Mouse (Mus musculus): ENCODE data around the gene Vti1a. TPM values are rescaled to one million over a fixed set of nuclear protein-coding genes. Genes with fewer than 3 reads are reported as not detected.

Gene Vti1a
- polyA plus RNA-seq, 1 experiment from 2014 or later: 29.4 TPM

DNA sequence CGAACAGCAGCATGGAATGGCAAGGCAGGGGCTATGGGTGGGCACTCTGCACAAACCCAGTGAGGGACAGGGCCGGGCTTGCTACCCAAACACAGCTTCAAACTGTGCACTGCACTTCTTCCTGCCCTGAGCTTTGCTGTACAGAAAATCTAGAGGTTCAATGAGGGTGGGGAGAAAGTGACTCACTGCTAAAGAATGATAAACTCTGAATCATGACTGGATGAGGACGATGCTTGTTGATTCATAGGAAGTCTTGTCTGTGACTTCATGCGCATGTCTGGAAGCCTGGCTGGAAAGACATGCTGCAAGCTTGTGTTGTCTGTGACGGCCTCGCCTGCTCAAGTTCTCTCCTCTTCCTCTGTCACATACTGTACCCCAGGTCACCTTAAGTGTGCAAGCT is 226.4 kb downstream of the Vti1a start:
- H3K9ac ChIP-seq: no peak overlapping the region
- H3K27ac ChIP-seq: no peak overlapping the region
- H3K27me3 ChIP-seq (replicated peaks): no peaks in the 10 kb centered on the region

DNA sequence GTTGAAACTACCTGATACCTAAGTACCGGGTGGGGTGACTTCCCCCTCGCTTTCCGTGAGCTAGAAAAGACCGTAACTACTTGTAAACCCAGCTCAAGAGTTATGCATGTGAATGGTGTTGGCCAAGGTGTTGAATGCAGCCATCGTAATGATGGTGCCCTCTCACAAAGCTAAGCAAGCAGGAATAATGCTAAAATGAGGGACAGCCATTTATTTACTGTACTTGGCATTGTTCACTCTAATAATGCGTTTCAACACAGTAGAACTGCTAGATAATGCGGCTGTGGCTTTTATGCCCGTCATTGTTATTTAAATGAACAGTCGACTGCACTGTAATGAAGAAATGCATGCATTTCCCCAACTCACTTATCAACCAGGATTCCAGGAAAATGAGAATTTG is 227.1 kb downstream of the Vti1a start:
- Histone ChIP-seq H3K36me3 (no peaks in the 10 kb centered on the region), H3K4me1 (peaks cover 11% of the 10 kb centered on the region), H3K9ac (no peak overlapping the region), H3K4me2 (replicated peaks) (no peak overlapping the region), H3K4me3 (no peak overlapping the region), H3K27me3 (replicated peaks) (no peaks in the 10 kb centered on the region), H3K27ac (no peak overlapping the region), H3K9me3 (no peaks in the 10 kb centered on the region)
- no peak for ATAC-seq (ENCODE audit: low FRiP score, low read depth)
- WGBS: 54% methylated on average over 9 of the region's 9 CpGs

More for the DNA sequence above, 226.4 kb downstream of the Vti1a start:
- WGBS: 85% methylated on average over 6 of the region's 6 CpGs
- Histone ChIP-seq H3K36me3 (no peaks in the 10 kb centered on the region), H3K4me3 (no peak overlapping the region), H3K9me3 (no peaks in the 10 kb centered on the region), H3K4me2 (replicated peaks) (no peak overlapping the region), H3K4me1 (peaks cover 11% of the 10 kb centered on the region)
- ATAC-seq (ENCODE audit: low FRiP score, low read depth): no peak

DNA sequence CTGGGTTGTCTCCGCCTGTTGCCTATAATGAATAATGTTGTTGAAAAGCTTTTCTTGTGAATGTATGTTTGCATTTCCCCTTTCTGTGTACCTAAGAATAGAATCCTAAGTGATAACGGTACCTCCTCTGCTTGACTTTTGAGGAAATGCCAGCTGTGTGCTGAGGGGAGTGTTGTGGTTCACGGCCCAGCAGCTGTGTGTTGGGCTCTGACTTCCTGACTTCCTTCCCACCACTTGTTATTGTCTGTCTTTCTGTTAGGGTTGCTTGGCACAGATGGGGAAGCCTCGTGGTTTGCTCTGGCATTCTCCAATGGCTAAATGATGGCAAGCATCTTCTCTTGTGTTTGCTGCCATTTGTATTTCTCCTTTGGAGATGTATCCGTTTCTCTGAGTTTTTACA is 228.4 kb downstream of the Vti1a start:
- H3K36me3 ChIP-seq: no peaks in the 10 kb centered on the region
- no peak overlapping the region for H3K4me3 ChIP-seq
- no peak overlapping the region for H3K4me2 ChIP-seq (replicated peaks)
- no peak overlapping the region for H3K27ac ChIP-seq
- no peaks in the 10 kb centered on the region for H3K9me3 ChIP-seq
- ATAC-seq (ENCODE audit: low FRiP score, low read depth): no peak
- H3K27me3 ChIP-seq (replicated peaks): no peaks in the 10 kb centered on the region
- 81% methylated on average over 5 of the region's 5 CpGs for WGBS
- no peak overlapping the region for H3K9ac ChIP-seq
- H3K4me1 ChIP-seq: peaks cover 11% of the 10 kb centered on the region

DNA sequence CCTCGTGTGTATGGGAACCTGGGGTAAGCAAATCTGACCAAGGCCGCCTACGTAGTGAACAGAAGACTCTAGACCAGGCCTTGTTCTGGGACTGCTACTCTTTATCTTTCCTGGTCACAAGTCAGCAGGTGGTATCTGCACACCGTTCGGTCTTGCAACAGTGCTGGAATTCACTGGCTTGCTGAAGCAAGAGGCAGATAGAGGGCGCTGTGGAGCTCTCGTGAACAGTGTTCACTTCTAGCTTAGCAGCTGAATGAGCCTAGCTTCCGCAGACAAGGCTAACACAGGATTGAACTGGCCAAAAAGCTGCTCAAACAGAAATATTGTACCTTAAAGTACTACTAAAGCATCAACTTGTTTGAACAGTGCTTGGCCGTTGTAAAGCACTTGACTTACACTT is 229.4 kb downstream of the Vti1a start:
- WGBS: 27% methylated on average over 9 of the region's 9 CpGs
- Histone ChIP-seq H3K9ac (no peak overlapping the region), H3K4me3 (no peak overlapping the region), H3K36me3 (no peaks in the 10 kb centered on the region), H3K27me3 (replicated peaks) (no peaks in the 10 kb centered on the region), H3K9me3 (no peaks in the 10 kb centered on the region), H3K27ac (no peak overlapping the region), H3K4me2 (replicated peaks) (no peak overlapping the region), H3K4me1 (peaks cover 11% of the 10 kb centered on the region)
- ATAC-seq (ENCODE audit: low FRiP score, low read depth): no peak

DNA sequence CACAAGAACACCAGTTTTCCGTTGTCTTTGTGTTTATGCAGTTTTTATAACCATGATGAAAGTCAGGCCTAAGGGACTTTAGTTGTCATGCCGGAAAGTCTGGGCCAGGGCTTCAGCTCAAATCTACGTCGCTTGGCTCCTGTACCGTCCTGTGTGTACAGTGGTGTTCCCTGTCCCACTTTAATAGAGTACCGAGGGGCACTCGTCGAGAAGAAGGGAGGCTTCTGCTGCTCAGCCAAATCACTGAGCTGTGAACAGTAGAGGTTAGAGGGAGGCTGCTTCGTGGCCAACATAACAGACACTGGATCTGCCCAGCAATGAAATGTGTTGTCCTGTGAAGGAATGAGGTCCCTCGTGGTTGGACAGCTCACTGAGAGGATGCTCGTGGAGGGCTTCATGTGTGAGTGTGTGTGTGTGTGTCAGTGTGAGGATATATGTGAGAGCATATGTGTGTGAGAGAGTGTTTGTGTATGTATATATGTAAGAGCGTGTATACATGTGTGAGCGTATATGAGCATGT is 230.0 kb downstream of the Vti1a start:
- peaks cover 11% of the 10 kb centered on the region for H3K4me1 ChIP-seq
- WGBS: 84% methylated on average over 13 of the region's 13 CpGs

DNA sequence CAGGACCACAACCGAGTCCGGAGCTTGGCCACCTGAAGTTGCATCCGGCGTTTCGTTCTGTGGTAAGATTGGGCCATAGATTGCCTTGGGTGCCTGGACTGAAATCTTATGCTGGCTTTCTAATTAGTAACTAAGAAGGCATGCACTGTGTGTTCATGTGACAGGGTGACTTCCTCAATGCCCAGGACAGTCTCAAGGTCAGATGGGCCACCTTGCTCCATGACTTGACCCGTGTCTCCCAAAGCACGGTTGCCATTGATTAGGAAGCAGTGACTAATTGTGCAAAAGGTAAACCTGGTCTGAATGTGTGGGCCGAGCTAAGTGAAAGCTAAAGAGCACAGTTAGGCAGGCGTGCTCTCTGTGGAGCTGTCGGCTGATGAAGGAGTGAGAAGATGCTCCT is 232.1 kb downstream of the Vti1a start:
- Histone ChIP-seq H3K27me3 (replicated peaks) (peaks cover 3% of the 10 kb centered on the region; the same call in 1 of the 2 replicates), H3K27ac (no peak overlapping the region)

More for the DNA sequence above, 230.0 kb downstream of the Vti1a start:
- Histone ChIP-seq H3K4me2 (replicated peaks) (no peak overlapping the region), H3K9me3 (no peaks in the 10 kb centered on the region), H3K36me3 (no peaks in the 10 kb centered on the region), H3K9ac (no peak overlapping the region), H3K4me3 (no peak overlapping the region), H3K27me3 (replicated peaks) (no peaks in the 10 kb centered on the region), H3K27ac (no peak overlapping the region)
- no peak for ATAC-seq (ENCODE audit: low FRiP score, low read depth)

DNA sequence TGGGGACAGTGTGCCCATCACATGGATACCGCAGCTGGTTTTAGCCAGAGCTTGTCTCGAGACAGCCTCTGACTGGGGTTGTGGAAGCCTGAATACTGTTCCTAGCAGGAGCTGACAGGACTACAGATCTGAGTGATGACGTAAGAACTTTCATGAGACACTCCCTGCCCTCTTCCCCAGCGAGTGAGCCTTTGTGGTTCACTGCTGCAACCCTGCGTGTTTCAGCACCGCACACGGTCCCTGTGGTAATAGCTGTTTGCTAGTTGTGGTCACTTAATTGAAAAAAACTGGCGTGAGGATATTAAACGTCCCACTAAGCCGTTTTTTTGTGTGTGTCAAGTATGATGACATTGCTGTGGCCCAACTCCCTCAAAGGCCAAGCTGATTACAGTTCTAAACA is 232.6 kb downstream of the Vti1a start:
- no peak overlapping the region for H3K4me3 ChIP-seq
- peaks cover 7% of the 10 kb centered on the region; the same call in 1 of the 2 replicates for H3K27me3 ChIP-seq (replicated peaks)
- WGBS: 83% methylated on average over 10 of the region's 10 CpGs
- H3K4me1 ChIP-seq: no peaks in the 10 kb centered on the region
- no peak overlapping the region for H3K9ac ChIP-seq
- H3K36me3 ChIP-seq: no peaks in the 10 kb centered on the region
- H3K4me2 ChIP-seq (replicated peaks): no peak overlapping the region
- no peaks in the 10 kb centered on the region for H3K9me3 ChIP-seq
- no peak for ATAC-seq (ENCODE audit: low FRiP score, low read depth)
- H3K27ac ChIP-seq: no peak overlapping the region

More for the DNA sequence above, 232.1 kb downstream of the Vti1a start:
- Histone ChIP-seq H3K4me3 (no peak overlapping the region), H3K9ac (no peak overlapping the region), H3K36me3 (no peaks in the 10 kb centered on the region), H3K4me1 (peaks cover 4% of the 10 kb centered on the region; the same call in 1 of the 2 replicates), H3K4me2 (replicated peaks) (no peak overlapping the region), H3K9me3 (no peaks in the 10 kb centered on the region)
- ATAC-seq (ENCODE audit: low FRiP score, low read depth): no peak
- WGBS: 93% methylated on average over 10 of the region's 10 CpGs

DNA sequence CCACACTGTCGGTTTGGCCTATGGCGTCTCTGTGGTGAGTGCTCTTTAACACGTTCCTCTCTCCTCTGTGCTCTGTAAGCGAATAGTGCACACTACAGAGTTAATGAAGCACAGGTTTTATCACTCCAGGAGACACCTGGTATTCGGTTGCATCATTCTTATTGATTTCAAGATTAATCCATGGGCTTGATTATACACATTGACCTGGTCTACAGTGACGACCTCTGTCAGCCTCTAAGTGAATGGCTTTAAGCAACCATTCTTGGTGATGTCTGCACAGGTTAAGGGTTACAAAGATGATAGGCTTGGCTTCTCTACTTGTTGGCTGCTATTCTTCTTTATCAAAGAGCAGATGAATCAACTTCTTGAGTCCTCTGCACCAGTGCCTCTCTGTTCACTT is 234.1 kb downstream of the Vti1a start:
- Histone ChIP-seq H3K27me3 (replicated peaks) (peaks cover 16% of the 10 kb centered on the region), H3K27ac (no peak overlapping the region), H3K4me1 (peaks cover 4% of the 10 kb centered on the region; the same call in 1 of the 2 replicates), H3K4me3 (no peak overlapping the region), H3K9ac (no peak overlapping the region), H3K9me3 (no peaks in the 10 kb centered on the region), H3K4me2 (replicated peaks) (no peak overlapping the region), H3K36me3 (no peaks in the 10 kb centered on the region)
- 94% methylated on average over 6 of the region's 6 CpGs for WGBS
- ATAC-seq (ENCODE audit: low FRiP score, low read depth): no peak

DNA sequence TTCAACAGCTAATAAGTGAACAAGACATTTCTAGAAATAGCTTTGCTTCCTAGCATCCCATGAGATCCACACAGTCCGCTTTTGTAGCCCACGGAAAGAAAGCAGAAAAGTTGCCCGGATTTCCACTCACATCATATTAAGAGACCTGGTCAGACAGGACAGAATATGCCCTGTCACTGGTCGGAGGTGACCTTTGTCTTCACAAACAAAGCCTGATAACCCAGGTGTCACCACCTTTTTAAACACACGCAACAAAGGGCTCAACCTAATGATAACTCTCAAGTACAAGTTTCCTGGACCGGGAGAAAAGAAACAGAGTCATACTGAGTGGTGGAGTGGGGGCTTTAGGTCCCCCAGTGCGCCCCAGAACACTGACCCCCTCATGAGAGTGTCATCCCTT is 236.2 kb downstream of the Vti1a start:
- no peak for ATAC-seq (ENCODE audit: low FRiP score, low read depth)
- H3K9ac ChIP-seq: no peak overlapping the region
- peaks cover 14% of the 10 kb centered on the region for H3K4me1 ChIP-seq
- H3K27me3 ChIP-seq (replicated peaks): peaks cover 19% of the 10 kb centered on the region
- H3K36me3 ChIP-seq: no peaks in the 10 kb centered on the region
- no peak overlapping the region for H3K4me2 ChIP-seq (replicated peaks)
- 78% methylated on average over 7 of the region's 7 CpGs for WGBS
- H3K9me3 ChIP-seq: no peaks in the 10 kb centered on the region
- H3K4me3 ChIP-seq: no peak overlapping the region
- no peak overlapping the region for H3K27ac ChIP-seq

DNA sequence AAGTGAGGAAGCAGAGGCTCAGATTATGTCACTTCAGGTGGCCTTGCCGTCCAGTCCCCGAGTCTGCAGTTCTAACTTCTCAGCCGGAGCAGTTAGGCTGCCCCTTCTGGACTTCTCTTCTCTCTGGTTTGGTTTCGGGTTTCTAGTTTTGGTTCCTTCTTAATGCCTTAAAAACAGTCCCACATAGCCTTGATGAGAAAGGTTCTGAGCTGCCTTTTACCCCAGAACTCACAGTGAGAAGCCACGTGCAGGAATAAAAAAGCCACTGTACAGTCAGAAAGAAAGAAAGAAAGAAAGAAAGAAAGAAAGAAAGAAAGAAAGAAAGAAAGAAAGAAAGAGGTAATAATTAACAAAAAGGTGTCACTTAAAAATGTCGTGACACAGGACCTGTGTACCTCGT is 236.8 kb downstream of the Vti1a start:
- Histone ChIP-seq H3K4me1 (peaks cover 14% of the 10 kb centered on the region), H3K36me3 (no peaks in the 10 kb centered on the region), H3K9me3 (no peaks in the 10 kb centered on the region), H3K9ac (no peak overlapping the region), H3K27me3 (replicated peaks) (peaks cover 19% of the 10 kb centered on the region), H3K4me2 (replicated peaks) (no peak overlapping the region), H3K4me3 (no peak overlapping the region), H3K27ac (no peak overlapping the region)
- no peak for ATAC-seq (ENCODE audit: low FRiP score, low read depth)
- 61% methylated on average over 7 of the region's 7 CpGs for WGBS

DNA sequence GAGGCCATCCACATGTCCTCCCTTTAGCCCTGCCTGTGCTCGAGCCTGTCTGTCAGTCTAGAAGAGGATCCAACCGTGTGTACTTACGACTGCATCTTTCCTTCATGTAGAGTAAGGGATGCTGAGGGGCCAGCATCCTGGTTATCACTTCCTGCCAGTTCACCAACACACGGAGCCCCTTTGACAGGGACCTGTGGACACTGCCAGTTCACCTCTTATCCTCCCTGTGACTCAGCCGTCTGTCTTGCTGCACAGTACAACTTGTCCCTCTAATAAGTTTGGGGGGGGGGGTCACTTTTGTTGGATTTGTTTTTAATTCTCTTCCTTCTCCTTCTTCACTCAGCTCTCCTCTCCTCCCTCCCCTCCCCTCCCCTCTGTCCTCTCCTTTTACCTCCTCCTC is 238.2 kb downstream of the Vti1a start:
- peaks cover 14% of the 10 kb centered on the region for H3K4me1 ChIP-seq
- H3K9me3 ChIP-seq: no peaks in the 10 kb centered on the region
- H3K27me3 ChIP-seq (replicated peaks): peaks cover 20% of the 10 kb centered on the region
- no peak overlapping the region for H3K9ac ChIP-seq
- H3K27ac ChIP-seq: no peak overlapping the region
- WGBS: 71% methylated on average over 5 of the region's 5 CpGs
- no peak overlapping the region for H3K4me3 ChIP-seq
- H3K4me2 ChIP-seq (replicated peaks): no peak overlapping the region
- no peaks in the 10 kb centered on the region for H3K36me3 ChIP-seq
- no peak for ATAC-seq (ENCODE audit: low FRiP score, low read depth)

DNA sequence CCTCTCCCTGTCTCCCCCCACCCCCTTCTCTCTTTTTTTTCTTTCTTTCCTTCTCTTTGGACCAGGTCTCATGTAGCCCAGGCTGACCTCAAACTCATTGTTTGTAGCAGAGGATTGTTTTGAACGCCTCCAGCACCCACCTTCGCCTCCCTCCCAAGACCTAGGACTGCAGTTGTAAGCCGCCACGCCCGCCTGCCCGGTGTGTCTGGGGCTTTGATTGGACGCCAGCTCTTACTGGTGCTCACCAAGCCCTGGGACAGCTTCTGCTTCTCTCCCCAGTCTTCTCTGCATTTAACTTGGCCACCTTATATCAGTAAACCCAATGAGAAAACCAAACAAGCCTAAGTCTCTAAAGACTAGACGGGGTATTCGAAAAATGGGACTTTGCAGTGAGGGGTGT is 238.6 kb downstream of the Vti1a start:
- Histone ChIP-seq H3K9ac (no peak overlapping the region), H3K9me3 (no peaks in the 10 kb centered on the region), H3K4me2 (replicated peaks) (no peak overlapping the region), H3K27ac (no peak overlapping the region), H3K36me3 (no peaks in the 10 kb centered on the region), H3K4me1 (peaks cover 14% of the 10 kb centered on the region), H3K4me3 (no peak overlapping the region), H3K27me3 (replicated peaks) (peaks cover 22% of the 10 kb centered on the region)
- 71% methylated on average over 9 of the region's 9 CpGs for WGBS
- ATAC-seq (ENCODE audit: low FRiP score, low read depth): no peak

DNA sequence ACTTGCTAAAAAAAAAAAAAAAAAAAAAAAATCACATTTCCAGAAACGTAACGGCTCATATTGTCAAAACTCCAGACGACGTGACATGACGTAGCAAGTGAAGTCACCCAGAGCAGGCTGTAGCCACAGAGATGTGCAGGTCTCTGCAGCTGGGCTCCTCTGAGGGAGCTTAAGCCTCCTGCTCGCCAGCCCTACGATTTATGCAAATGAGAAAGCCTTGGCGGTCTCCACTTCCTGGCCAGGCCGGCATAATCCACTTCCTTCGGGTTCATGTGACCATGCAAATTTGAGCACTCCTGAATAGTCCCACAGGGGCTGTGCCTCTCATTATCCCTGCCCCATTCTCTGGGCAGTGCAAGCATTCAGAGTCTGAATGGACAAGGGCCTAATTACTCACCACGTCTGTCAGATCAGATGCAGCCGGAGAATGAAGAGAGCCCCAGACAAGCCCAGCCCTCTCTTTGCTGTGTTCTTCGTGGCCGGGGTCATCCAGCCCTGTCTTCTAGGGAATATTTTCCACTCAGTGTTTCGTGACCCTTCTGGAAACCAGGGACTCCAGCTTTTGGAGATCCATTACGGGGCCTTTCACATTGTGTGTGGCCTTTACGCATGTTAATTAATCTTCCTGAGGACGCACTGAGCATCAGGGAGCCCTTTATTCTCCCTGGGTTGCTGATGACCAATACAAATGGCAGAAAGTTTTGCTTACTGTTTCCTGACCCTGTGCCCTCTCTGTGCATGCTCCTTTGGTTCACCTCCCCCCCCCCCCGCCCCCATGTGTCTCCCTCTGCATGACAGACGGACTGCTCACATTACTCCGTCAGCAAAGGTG is 240.3 kb downstream of the Vti1a start:
- H3K27me3 ChIP-seq (replicated peaks): peaks cover 23% of the 10 kb centered on the region

More for the DNA sequence above, 240.3 kb downstream of the Vti1a start:
- Histone ChIP-seq H3K4me3 (peak overlapping the region; percentile 15; the same call in 1 of the 2 replicates), H3K4me2 (replicated peaks) (peak overlapping the region; percentile 50), H3K4me1 (peaks cover 14% of the 10 kb centered on the region), H3K27ac (no peak overlapping the region), H3K36me3 (no peaks in the 10 kb centered on the region), H3K9me3 (no peaks in the 10 kb centered on the region), H3K9ac (no peak overlapping the region)
- peak; percentile 97 for ATAC-seq (ENCODE audit: low FRiP score, low read depth)
- WGBS: 4% methylated on average over 21 of the region's 21 CpGs
